Mouse (Mus musculus): Measurements from ENCODE around the gene Tmprss6. TPM values are rescaled to one million over a fixed set of nuclear protein-coding genes. Genes with fewer than 3 reads are reported as not detected.

The Tmprss6 gene
- polyA plus RNA-seq, 1 experiment = 0.39 TPM

DNA sequence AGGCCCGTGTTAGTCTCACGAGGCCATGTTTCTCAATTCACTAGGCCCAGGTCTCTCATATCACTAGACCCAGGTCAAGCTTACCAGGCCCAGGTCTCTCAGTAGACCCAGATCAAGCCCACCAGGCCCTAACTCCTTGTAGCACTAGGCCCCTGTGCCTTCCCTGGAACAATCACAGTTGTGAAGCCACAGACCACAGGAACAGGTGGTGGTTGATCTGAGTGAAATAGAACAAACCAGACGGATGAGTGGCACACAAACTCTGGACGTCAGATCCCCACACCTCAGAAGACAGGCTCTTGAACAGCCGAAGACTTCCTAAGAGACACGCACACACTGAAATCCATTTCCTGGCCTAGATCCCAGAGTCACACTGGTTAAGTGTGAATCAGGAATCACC, 42.3 kb upstream of the Tmprss6 start:
- 29% methylated on average over 6 of the region's 6 CpGs for WGBS
- H3K4me3 ChIP-seq (ENCODE audit: control insufficient read depth, insufficient read depth, low read length) = no peak overlapping the region
- TF ChIP-seq POLR2A (IDR thresholded peaks at IDR 0.05; ENCODE audit: control insufficient read depth, extremely low read depth, insufficient read depth, low read length, poor library complexity) (no peak), CTCF (IDR thresholded peaks at IDR 0.05; ENCODE audit: borderline replicate concordance, control insufficient read depth, extremely low read depth, insufficient read depth, low read length, poor library complexity) (no peak)
- DNase-seq = no peak
- H3K4me1 ChIP-seq (replicated peaks; ENCODE audit: control insufficient read depth, insufficient read depth, low read length) = peaks cover 29% of the 10 kb centered on the region
- H3K36me3 ChIP-seq (ENCODE audit: control insufficient read depth, insufficient read depth, low read length) = no peaks in the 10 kb centered on the region
- no peaks in the 10 kb centered on the region for H3K27me3 ChIP-seq (ENCODE audit: control insufficient read depth, insufficient read depth, low read length)
- no peak overlapping the region for H3K27ac ChIP-seq (ENCODE audit: control insufficient read depth, insufficient read depth, low read length)

DNA sequence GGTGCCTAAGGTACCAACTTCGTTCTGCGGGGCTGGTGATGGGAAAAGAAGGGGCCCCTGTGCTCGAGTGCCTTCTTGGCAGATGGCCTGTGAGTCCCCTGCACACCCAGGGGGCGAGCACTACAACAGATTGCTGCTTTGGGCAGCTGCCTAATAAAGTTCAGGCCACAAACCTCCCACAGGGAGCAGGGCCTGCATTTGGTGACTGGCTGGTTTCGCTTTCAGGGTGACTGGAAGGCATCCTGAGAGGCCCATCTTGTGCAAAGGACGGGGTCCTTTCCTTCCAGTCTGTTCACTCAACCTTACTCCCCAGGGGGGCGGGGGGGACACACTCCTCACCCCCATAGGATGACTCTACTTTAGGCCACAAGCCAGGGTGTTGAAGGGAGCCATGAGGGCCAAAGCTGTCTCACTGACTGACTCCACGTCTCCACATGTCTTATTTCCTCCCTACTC, 41.7 kb upstream of the Tmprss6 start:
- WGBS = 41% methylated on average over 8 of the region's 8 CpGs
- H3K4me1 ChIP-seq (replicated peaks; ENCODE audit: control insufficient read depth, insufficient read depth, low read length) = peaks cover 29% of the 10 kb centered on the region
- H3K27ac ChIP-seq (ENCODE audit: control insufficient read depth, insufficient read depth, low read length) = no peak overlapping the region
- H3K27me3 ChIP-seq (ENCODE audit: control insufficient read depth, insufficient read depth, low read length) = no peaks in the 10 kb centered on the region
- H3K36me3 ChIP-seq (ENCODE audit: control insufficient read depth, insufficient read depth, low read length) = no peaks in the 10 kb centered on the region
- H3K4me3 ChIP-seq (ENCODE audit: control insufficient read depth, insufficient read depth, low read length) = no peak overlapping the region
- DNase-seq = no peak
- TF ChIP-seq CTCF (IDR thresholded peaks at IDR 0.05; ENCODE audit: borderline replicate concordance, control insufficient read depth, extremely low read depth, insufficient read depth, low read length, poor library complexity) (no peak), POLR2A (IDR thresholded peaks at IDR 0.05; ENCODE audit: control insufficient read depth, extremely low read depth, insufficient read depth, low read length, poor library complexity) (no peak)

DNA sequence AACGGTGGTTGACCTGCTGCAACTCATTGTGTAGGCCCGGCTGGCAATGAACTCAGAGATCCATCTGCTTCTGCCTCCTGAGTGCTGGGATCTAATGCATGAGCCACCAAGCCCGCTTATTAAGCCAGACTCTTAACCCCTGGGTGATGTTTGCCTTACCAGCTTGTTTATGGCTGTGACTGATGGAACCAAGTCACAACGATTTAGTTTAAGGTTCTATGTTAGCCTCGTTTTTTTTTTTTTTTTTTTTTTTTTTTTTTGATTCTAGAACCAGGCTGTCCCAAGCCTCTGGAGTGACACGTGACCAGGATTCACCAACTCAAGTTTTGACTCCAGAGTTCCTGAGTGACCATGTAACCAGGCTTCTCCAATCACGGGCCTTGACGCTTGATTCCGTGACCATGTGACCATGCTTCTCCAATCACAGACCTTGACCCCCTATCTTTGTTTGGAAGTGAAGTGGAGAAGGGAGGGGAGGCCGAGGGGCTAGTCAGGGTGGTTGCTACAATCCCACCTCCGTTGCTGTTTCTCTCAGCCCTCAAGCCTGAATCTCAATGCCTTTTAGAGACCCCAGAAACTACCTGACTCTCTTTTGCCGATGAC, 41.0 kb upstream of the Tmprss6 start:
- H3K27ac ChIP-seq (ENCODE audit: control insufficient read depth, insufficient read depth, low read length) = no peak overlapping the region
- peaks cover 27% of the 10 kb centered on the region for H3K4me1 ChIP-seq (replicated peaks; ENCODE audit: control insufficient read depth, insufficient read depth, low read length)
- 92% methylated on average over 12 of the region's 12 CpGs for WGBS

DNA sequence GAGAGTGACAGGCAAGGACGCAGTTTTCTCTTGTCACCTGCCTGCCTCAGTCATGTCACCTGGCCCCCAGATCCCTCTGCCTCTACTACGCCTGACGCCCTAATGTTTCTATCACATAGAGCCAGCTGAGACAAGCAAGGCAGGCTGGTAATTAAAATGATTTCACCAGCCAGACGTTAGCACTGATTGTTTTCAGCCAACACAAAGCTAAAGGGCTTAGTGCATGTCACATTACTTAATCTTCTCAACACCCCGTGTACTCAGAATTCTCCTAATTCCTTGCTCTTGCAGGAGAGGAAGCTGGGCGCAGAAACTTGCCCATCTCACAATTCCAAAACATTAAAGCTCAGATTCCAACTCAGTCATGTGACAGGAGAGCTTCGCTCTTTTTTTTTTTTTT, 40.0 kb upstream of the Tmprss6 start:
- no peak overlapping the region for H3K27ac ChIP-seq (ENCODE audit: control insufficient read depth, insufficient read depth, low read length)
- no peaks in the 10 kb centered on the region for H3K36me3 ChIP-seq (ENCODE audit: control insufficient read depth, insufficient read depth, low read length)
- no peak for TF ChIP-seq POLR2A (IDR thresholded peaks at IDR 0.05; ENCODE audit: control insufficient read depth, extremely low read depth, insufficient read depth, low read length, poor library complexity)
- TF ChIP-seq CTCF (IDR thresholded peaks at IDR 0.05; ENCODE audit: borderline replicate concordance, control insufficient read depth, extremely low read depth, insufficient read depth, low read length, poor library complexity) = no peak
- H3K4me1 ChIP-seq (replicated peaks; ENCODE audit: control insufficient read depth, insufficient read depth, low read length) = peaks cover 27% of the 10 kb centered on the region
- H3K4me3 ChIP-seq (ENCODE audit: control insufficient read depth, insufficient read depth, low read length) = no peak overlapping the region
- WGBS = 97% methylated on average over 7 of the region's 7 CpGs
- no peaks in the 10 kb centered on the region for H3K27me3 ChIP-seq (ENCODE audit: control insufficient read depth, insufficient read depth, low read length)
- DNase-seq = no peak

More for the DNA sequence above, 41.0 kb upstream of the Tmprss6 start:
- H3K27me3 ChIP-seq (ENCODE audit: control insufficient read depth, insufficient read depth, low read length) = no peaks in the 10 kb centered on the region
- no peak for DNase-seq
- H3K36me3 ChIP-seq (ENCODE audit: control insufficient read depth, insufficient read depth, low read length) = no peaks in the 10 kb centered on the region
- no peak for TF ChIP-seq POLR2A (IDR thresholded peaks at IDR 0.05; ENCODE audit: control insufficient read depth, extremely low read depth, insufficient read depth, low read length, poor library complexity)
- TF ChIP-seq CTCF (IDR thresholded peaks at IDR 0.05; ENCODE audit: borderline replicate concordance, control insufficient read depth, extremely low read depth, insufficient read depth, low read length, poor library complexity) = no peak
- H3K4me3 ChIP-seq (ENCODE audit: control insufficient read depth, insufficient read depth, low read length) = no peak overlapping the region

DNA sequence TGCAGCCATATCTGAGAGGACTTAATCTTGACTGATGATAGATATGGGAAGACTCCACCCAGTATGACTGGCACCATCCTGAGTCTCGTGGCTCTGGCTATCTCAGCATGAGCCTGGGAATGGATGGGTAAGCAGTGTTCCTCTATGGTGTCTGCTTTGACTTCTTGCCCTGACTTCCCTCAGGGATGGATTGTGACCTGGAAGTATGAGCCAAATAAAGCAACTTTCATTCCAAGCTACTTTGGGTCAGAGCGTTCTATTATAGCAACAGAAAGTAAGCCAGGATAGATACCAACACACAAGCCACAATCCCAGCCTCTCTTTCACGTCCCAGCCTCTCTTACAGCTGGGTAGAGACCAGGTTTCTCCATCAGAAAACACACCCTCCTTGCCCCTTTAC, 37.1 kb upstream of the Tmprss6 start:
- H3K4me1 ChIP-seq (replicated peaks; ENCODE audit: control insufficient read depth, insufficient read depth, low read length) = peaks cover 13% of the 10 kb centered on the region
- H3K36me3 ChIP-seq (ENCODE audit: control insufficient read depth, insufficient read depth, low read length) = no peaks in the 10 kb centered on the region
- no peak for DNase-seq
- H3K27me3 ChIP-seq (ENCODE audit: control insufficient read depth, insufficient read depth, low read length) = no peaks in the 10 kb centered on the region
- WGBS = 88% methylated on average over 3 of the region's 3 CpGs
- H3K4me3 ChIP-seq (ENCODE audit: control insufficient read depth, insufficient read depth, low read length) = no peak overlapping the region
- no peak for TF ChIP-seq POLR2A (IDR thresholded peaks at IDR 0.05; ENCODE audit: control insufficient read depth, extremely low read depth, insufficient read depth, low read length, poor library complexity)
- H3K27ac ChIP-seq (ENCODE audit: control insufficient read depth, insufficient read depth, low read length) = no peak overlapping the region

DNA sequence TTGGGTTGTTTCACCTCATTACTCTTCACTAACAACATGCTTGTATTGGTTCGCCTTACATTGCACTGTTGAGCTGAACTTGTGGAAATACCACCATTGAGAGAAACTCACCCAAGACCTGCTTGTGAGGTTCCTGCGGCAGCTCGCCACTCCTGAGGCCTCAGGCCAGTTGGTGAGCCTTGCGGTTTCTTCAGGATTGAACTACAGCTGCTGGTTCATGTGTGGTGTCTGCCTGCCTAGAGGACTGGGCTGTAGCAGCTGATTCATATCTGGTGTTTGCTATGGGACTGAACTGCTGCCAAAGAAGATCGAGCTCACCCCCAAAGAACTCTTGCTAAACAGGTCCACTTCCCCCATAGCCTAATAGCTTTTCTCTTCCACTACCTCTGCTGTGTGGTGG, 36.4 kb upstream of the Tmprss6 start:
- H3K4me3 ChIP-seq (ENCODE audit: control insufficient read depth, insufficient read depth, low read length) = no peak overlapping the region
- peaks cover 6% of the 10 kb centered on the region for H3K4me1 ChIP-seq (replicated peaks; ENCODE audit: control insufficient read depth, insufficient read depth, low read length)
- 96% methylated on average over 5 of the region's 5 CpGs for WGBS
- no peaks in the 10 kb centered on the region for H3K27me3 ChIP-seq (ENCODE audit: control insufficient read depth, insufficient read depth, low read length)
- H3K27ac ChIP-seq (ENCODE audit: control insufficient read depth, insufficient read depth, low read length) = no peak overlapping the region
- no peaks in the 10 kb centered on the region for H3K36me3 ChIP-seq (ENCODE audit: control insufficient read depth, insufficient read depth, low read length)
- DNase-seq = no peak
- no peak for TF ChIP-seq CTCF (IDR thresholded peaks at IDR 0.05; ENCODE audit: borderline replicate concordance, control insufficient read depth, extremely low read depth, insufficient read depth, low read length, poor library complexity)
- TF ChIP-seq POLR2A (IDR thresholded peaks at IDR 0.05; ENCODE audit: control insufficient read depth, extremely low read depth, insufficient read depth, low read length, poor library complexity) = no peak

DNA sequence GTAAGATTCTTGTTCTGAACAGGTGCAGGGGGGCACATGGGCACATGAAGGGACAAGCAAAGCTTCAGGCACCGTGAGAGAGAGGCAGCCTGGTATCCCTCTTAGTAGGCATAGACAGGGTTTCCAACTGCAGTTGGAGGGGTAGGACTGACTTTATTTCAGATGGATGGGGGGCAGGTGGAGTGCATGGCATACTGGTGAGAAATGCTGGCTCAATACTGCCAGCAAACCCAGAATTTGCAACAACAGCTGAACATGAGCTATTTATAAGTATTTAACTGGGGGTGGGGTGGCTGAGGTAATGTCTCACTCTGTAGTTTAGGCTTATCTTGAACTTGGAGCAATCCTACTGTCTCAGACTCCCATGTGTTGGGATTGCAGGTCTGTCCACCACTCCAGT, 35.6 kb upstream of the Tmprss6 start:
- H3K36me3 ChIP-seq (ENCODE audit: control insufficient read depth, insufficient read depth, low read length) = no peaks in the 10 kb centered on the region
- TF ChIP-seq CTCF (IDR thresholded peaks at IDR 0.05; ENCODE audit: borderline replicate concordance, control insufficient read depth, extremely low read depth, insufficient read depth, low read length, poor library complexity) (no peak), POLR2A (IDR thresholded peaks at IDR 0.05; ENCODE audit: control insufficient read depth, extremely low read depth, insufficient read depth, low read length, poor library complexity) (no peak)
- no peaks in the 10 kb centered on the region for H3K27me3 ChIP-seq (ENCODE audit: control insufficient read depth, insufficient read depth, low read length)
- 0 out of 2 replicates have a peak, but pooled peaks cover 3% of the 10 kb centered on the region for H3K4me1 ChIP-seq (replicated peaks; ENCODE audit: control insufficient read depth, insufficient read depth, low read length)
- no peak overlapping the region for H3K4me3 ChIP-seq (ENCODE audit: control insufficient read depth, insufficient read depth, low read length)
- WGBS = 82% methylated on average over 1 of the region's 1 CpGs
- no peak overlapping the region for H3K27ac ChIP-seq (ENCODE audit: control insufficient read depth, insufficient read depth, low read length)
- DNase-seq = no peak
